Mouse (Mus musculus) hindbrain, embryonic 10.5 days (tissue): ENCODE measurements around the gene Apoa2. TPM values are rescaled to one million over a fixed set of nuclear protein-coding genes. Genes with fewer than 3 reads are reported as not detected.

ENCODE experiments used
- polyA plus RNA-seq: library from polyadenylated mRNA; unstranded; fragments of >200 nt; fragmentation: Nextera tagmentation; extraction: Ambion mirVana; gene quantifications from 2 replicates; pipeline ENCODE4 v1.2.1, GENCODE M21; 2016

Apoa2 gene
- polyA plus RNA-seq, 1 experiment from 2014 or later: 4.7 TPM

Other genes starting within 250 kb of the Apoa2 start
- gene Fcgr2b, start 248.5 kb upstream of the Apoa2 start, polyA plus RNA-seq: 0.26 TPM in 1 of 2 replicates, not detected in the other
- 0.30 and 0.64 TPM in 2 replicates for gene Fcgr4, start 206.1 kb upstream of the Apoa2 start, polyA plus RNA-seq
- gene Fcgr3, start 160.1 kb upstream of the Apoa2 start, polyA plus RNA-seq: 4.7 and 7.6 TPM in 2 replicates
- gene Cfap126, start 111.1 kb upstream of the Apoa2 start, polyA plus RNA-seq: 5.4 and 13.0 TPM in 2 replicates
- gene Sdhc, start 74.5 kb upstream of the Apoa2 start, polyA plus RNA-seq: 295 and 301 TPM in 2 replicates
- gene Mpz, start 74.3 kb upstream of the Apoa2 start, polyA plus RNA-seq: 1.3 and 1.6 TPM in 2 replicates
- 19.9 and 32.8 TPM in 2 replicates for gene Pcp4l1, start 28.8 kb upstream of the Apoa2 start, polyA plus RNA-seq
- 0.21 and 0.27 TPM in 2 replicates for gene Nr1i3, start 11.1 kb upstream of the Apoa2 start, polyA plus RNA-seq
- gene Tomm40l, start 2.5 kb upstream of the Apoa2 start, polyA plus RNA-seq: 33.1 and 36.2 TPM in 2 replicates
- gene Fcer1g, start 9.3 kb downstream of the Apoa2 start, polyA plus RNA-seq: 16.3 and 22.8 TPM in 2 replicates
- gene Adamts4, start 25.4 kb downstream of the Apoa2 start, polyA plus RNA-seq: 10.4 and 13.0 TPM in 2 replicates
- 250 and 275 TPM in 2 replicates for gene Ndufs2, start 26.3 kb downstream of the Apoa2 start, polyA plus RNA-seq
- gene B4galt3, start 45.3 kb downstream of the Apoa2 start, polyA plus RNA-seq: 70.3 and 80.9 TPM in 2 replicates
- 54.1 and 56.2 TPM in 2 replicates for gene Ppox, start 56.1 kb downstream of the Apoa2 start, polyA plus RNA-seq
- 95.6 and 111 TPM in 2 replicates for gene Usp21, start 62.9 kb downstream of the Apoa2 start, polyA plus RNA-seq
- gene Ufc1, start 70.0 kb downstream of the Apoa2 start, polyA plus RNA-seq: 105 and 111 TPM in 2 replicates
- gene Dedd, start 104.1 kb downstream of the Apoa2 start, polyA plus RNA-seq: 46.2 and 48.4 TPM in 2 replicates
- 39.6 and 46.0 TPM in 2 replicates for gene Nit1, start 120.6 kb downstream of the Apoa2 start, polyA plus RNA-seq
- 130 and 147 TPM in 2 replicates for gene Pfdn2, start 120.6 kb downstream of the Apoa2 start, polyA plus RNA-seq
- 2.1 and 2.5 TPM in 2 replicates for gene Klhdc9, start 135.7 kb downstream of the Apoa2 start, polyA plus RNA-seq
- gene Nectin4, start 145.0 kb downstream of the Apoa2 start, polyA plus RNA-seq: 1.5 and 1.7 TPM in 2 replicates
- gene Arhgap30, start 163.9 kb downstream of the Apoa2 start, polyA plus RNA-seq: 0.82 and 0.98 TPM in 2 replicates
- 143 and 159 TPM in 2 replicates for gene Usf1, start 186.3 kb downstream of the Apoa2 start, polyA plus RNA-seq
- 9.7 and 10.1 TPM in 2 replicates for gene Tstd1, start 193.8 kb downstream of the Apoa2 start, polyA plus RNA-seq
- gene F11r, start 212.5 kb downstream of the Apoa2 start, polyA plus RNA-seq: 22.2 and 28.7 TPM in 2 replicates